Mouse (Mus musculus): Measurements from ENCODE around the gene Gm10577.

Gene Gm10577

GRCm38 (mm10) chr4:100994442-100995255 is 25.8 kb downstream of the Gm10577 start:
- peak; percentile 20 for DNase-seq (ENCODE audit: low read depth)

- no peak for DNase-seq (ENCODE audit: low read depth)
These were observed 28.4 kb downstream of the Gm10577 start for GRCm38 (mm10) chr4:100992086-100992485.

DNA sequence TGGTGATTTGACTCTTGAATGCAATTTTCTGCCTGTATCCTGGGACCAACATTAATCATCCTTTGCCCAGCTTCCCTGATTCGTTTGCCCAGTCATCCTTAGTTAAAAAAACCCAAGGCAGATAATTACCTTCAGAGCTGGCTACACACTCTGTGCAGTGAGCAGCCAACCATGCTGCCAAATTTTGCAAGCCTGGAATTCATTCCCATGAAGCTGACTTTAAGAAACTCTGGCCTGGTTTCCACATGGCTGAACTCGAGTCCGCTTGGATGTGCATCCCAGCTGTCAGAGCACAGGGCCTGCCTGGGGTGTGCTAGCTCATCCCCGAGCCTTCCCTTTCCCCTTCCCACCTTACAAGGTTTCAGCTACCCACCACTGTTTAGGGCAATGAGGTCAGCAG is 29.5 kb downstream of the Gm10577 start:
- no peak for DNase-seq (ENCODE audit: low read depth)

- no peak for DNase-seq (ENCODE audit: low read depth)
These were observed 32.2 kb downstream of the Gm10577 start for GRCm38 (mm10) chr4:100988231-100988799.

DNA sequence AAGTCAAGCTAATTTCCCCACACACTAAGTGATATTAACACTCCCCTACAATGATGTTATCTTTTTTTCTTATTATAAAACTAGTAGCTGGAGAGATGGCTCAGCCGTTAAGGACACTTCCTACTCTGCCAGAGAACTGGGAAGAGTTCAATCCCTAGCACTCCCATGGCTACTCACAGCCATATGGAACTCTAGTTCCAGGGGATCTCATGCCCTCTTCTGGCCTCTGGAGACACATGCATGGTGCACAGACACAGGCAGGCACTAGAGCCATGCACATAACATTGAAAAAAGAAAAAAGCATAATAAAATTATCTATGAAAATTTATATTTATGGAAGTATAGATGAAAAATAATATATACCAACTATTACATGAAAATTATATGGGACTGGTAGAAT is 33.3 kb downstream of the Gm10577 start:
- no peak for DNase-seq (ENCODE audit: low read depth)

DNA sequence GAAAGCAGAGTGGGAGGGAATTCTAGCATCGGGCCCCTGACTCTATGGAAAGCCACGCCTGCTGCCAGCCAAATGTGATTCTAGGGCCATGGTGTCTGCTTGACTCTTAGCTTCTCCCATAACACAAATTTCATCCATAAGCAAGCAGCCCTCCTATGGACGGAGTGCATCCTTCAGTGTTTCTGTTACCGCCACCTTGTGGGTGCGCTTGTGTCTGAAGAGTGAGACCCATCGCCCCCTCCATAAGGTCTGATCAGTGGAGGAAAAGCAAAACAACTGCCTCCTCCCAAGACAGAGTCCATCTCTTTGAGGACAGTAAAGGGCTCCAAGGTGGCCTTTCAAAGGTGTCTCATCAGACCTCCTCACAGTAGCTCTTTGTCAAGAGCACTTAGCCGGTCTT is 43.0 kb downstream of the Gm10577 start:
- DNase-seq (ENCODE audit: low read depth): no peak

DNA sequence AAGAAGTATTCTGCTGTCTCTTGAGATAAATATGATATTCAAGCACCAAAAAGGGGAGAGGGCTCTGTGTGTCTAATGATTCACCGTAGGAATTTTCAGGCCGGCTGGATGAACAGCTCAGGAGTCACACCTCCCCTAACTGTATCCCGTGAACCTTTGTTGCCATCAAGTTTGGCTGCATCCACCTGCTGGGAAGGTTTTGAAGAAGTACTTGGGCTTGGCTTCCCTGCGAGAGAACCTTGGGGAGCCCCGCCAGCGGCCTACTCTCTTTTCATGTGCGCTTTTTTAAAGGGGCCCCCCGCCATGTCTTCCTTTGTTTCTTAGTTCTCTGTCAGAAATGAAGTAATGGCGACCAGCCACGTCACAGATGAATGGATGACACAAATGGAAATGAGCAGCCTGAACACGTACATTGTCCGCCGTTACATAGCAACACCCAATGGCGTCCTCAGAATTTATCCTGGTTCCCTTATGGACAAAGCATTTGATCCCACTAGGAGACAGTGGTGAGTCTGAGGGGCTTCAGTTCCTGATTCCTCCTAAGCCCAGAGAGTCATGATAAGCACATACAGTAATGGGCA is 46.0 kb downstream of the Gm10577 start:
- DNase-seq (ENCODE audit: low read depth): no peak

- no peak for DNase-seq (ENCODE audit: low read depth)
These were observed 46.6 kb downstream of the Gm10577 start for GRCm38 (mm10) chr4:100973641-100974454.
